Mouse (Mus musculus): ENCODE measurements at regions not wholly inside any gene's neighbourhood (a gene's known extent, or its start where the extent isn't known, plus 50 kb on each side); places are given as distances from the start of the nearest gene placed in this dataset.

GRCm38 (mm10) chr17:62470739-62471138 lies 410.4 kb downstream of the Efna5 start:
- ATAC-seq = no peak
- H3K4me3 ChIP-seq (ENCODE audit: low read length) = no peak overlapping the region
- H3K9me3 ChIP-seq (ENCODE audit: control insufficient read depth, low read length) = no peaks in the 10 kb centered on the region
- H3K27ac ChIP-seq (ENCODE audit: low read depth, low read length) = no peak overlapping the region
- H3K4me1 ChIP-seq (ENCODE audit: control insufficient read depth, insufficient read depth, low read depth, low read length) = no peaks in the 10 kb centered on the region
- H3K36me3 ChIP-seq (ENCODE audit: control insufficient read depth, insufficient read depth, low read length) = no peaks in the 10 kb centered on the region
- no peak overlapping the region for H3K9ac ChIP-seq (ENCODE audit: low read depth, low read length)
- no peaks in the 10 kb centered on the region for H3K27me3 ChIP-seq (replicated peaks; ENCODE audit: control insufficient read depth, insufficient read depth, low read length)
- WGBS = 95% methylated on average over 5 of the region's 5 CpGs
- no peak overlapping the region for H3K4me2 ChIP-seq (ENCODE audit: low read length)

- Histone ChIP-seq H3K9me3 (ENCODE audit: control insufficient read depth, low read length) (no peaks in the 10 kb centered on the region), H3K4me2 (ENCODE audit: low read length) (no peak overlapping the region)
These were observed 411.8 kb downstream of the Efna5 start for GRCm38 (mm10) chr17:62469367-62469766.

GRCm38 (mm10) chr17:62468859-62469258 lies 412.3 kb downstream of the Efna5 start:
- no peak overlapping the region for H3K9ac ChIP-seq (ENCODE audit: low read depth, low read length)
- no peaks in the 10 kb centered on the region for H3K9me3 ChIP-seq (ENCODE audit: control insufficient read depth, low read length)
- no peaks in the 10 kb centered on the region for H3K27me3 ChIP-seq (replicated peaks; ENCODE audit: control insufficient read depth, insufficient read depth, low read length)
- no peak overlapping the region for H3K4me2 ChIP-seq (ENCODE audit: low read length)
- WGBS = 86% methylated on average over 7 of the region's 7 CpGs
- ATAC-seq = no peak
- no peak overlapping the region for H3K27ac ChIP-seq (ENCODE audit: low read depth, low read length)
- H3K36me3 ChIP-seq (ENCODE audit: control insufficient read depth, insufficient read depth, low read length) = no peaks in the 10 kb centered on the region
- no peaks in the 10 kb centered on the region for H3K4me1 ChIP-seq (ENCODE audit: control insufficient read depth, insufficient read depth, low read depth, low read length)
- no peak overlapping the region for H3K4me3 ChIP-seq (ENCODE audit: low read length)

More at GRCm38 (mm10) chr17:62469367-62469766, 411.8 kb downstream of the Efna5 start:
- Histone ChIP-seq H3K27me3 (replicated peaks; ENCODE audit: control insufficient read depth, insufficient read depth, low read length) (no peaks in the 10 kb centered on the region), H3K4me3 (ENCODE audit: low read length) (no peak overlapping the region), H3K27ac (ENCODE audit: low read depth, low read length) (no peak overlapping the region), H3K4me1 (ENCODE audit: control insufficient read depth, insufficient read depth, low read depth, low read length) (no peaks in the 10 kb centered on the region), H3K9ac (ENCODE audit: low read depth, low read length) (no peak overlapping the region), H3K36me3 (ENCODE audit: control insufficient read depth, insufficient read depth, low read length) (no peaks in the 10 kb centered on the region)
- no peak for ATAC-seq
- WGBS = 100% methylated on average over 1 of the region's 1 CpGs

- no peak for ATAC-seq
- 80% methylated on average over 5 of the region's 5 CpGs for WGBS
- H3K4me3 ChIP-seq (ENCODE audit: low read length) = no peak overlapping the region
- H3K27me3 ChIP-seq (replicated peaks; ENCODE audit: control insufficient read depth, insufficient read depth, low read length) = no peaks in the 10 kb centered on the region
- H3K9ac ChIP-seq (ENCODE audit: low read depth, low read length) = no peak overlapping the region
- H3K36me3 ChIP-seq (ENCODE audit: control insufficient read depth, insufficient read depth, low read length) = no peaks in the 10 kb centered on the region
- H3K27ac ChIP-seq (ENCODE audit: low read depth, low read length) = no peak overlapping the region
- no peaks in the 10 kb centered on the region for H3K9me3 ChIP-seq (ENCODE audit: control insufficient read depth, low read length)
- no peaks in the 10 kb centered on the region for H3K4me1 ChIP-seq (ENCODE audit: control insufficient read depth, insufficient read depth, low read depth, low read length)
- no peak overlapping the region for H3K4me2 ChIP-seq (ENCODE audit: low read length)
These were observed 414.0 kb downstream of the Efna5 start for GRCm38 (mm10) chr17:62467072-62467471.

- no peaks in the 10 kb centered on the region for H3K4me1 ChIP-seq (ENCODE audit: control insufficient read depth, insufficient read depth, low read depth, low read length)
- 73% methylated on average over 4 of the region's 4 CpGs for WGBS
- H3K4me2 ChIP-seq (ENCODE audit: low read length) = no peak overlapping the region
- no peak overlapping the region for H3K27ac ChIP-seq (ENCODE audit: low read depth, low read length)
- no peaks in the 10 kb centered on the region for H3K27me3 ChIP-seq (replicated peaks; ENCODE audit: control insufficient read depth, insufficient read depth, low read length)
- no peaks in the 10 kb centered on the region for H3K9me3 ChIP-seq (ENCODE audit: control insufficient read depth, low read length)
- no peak for ATAC-seq
- no peaks in the 10 kb centered on the region for H3K36me3 ChIP-seq (ENCODE audit: control insufficient read depth, insufficient read depth, low read length)
- no peak overlapping the region for H3K4me3 ChIP-seq (ENCODE audit: low read length)
- no peak overlapping the region for H3K9ac ChIP-seq (ENCODE audit: low read depth, low read length)
These were observed 416.1 kb downstream of the Efna5 start for GRCm38 (mm10) chr17:62464994-62465393.

GRCm38 (mm10) chr17:62464228-62464627 lies 416.9 kb downstream of the Efna5 start:
- H3K27ac ChIP-seq (ENCODE audit: low read depth, low read length) = no peak overlapping the region
- H3K4me1 ChIP-seq (ENCODE audit: control insufficient read depth, insufficient read depth, low read depth, low read length) = no peaks in the 10 kb centered on the region
- no peaks in the 10 kb centered on the region for H3K9me3 ChIP-seq (ENCODE audit: control insufficient read depth, low read length)
- H3K9ac ChIP-seq (ENCODE audit: low read depth, low read length) = no peak overlapping the region
- H3K4me2 ChIP-seq (ENCODE audit: low read length) = no peak overlapping the region
- ATAC-seq = no peak
- H3K36me3 ChIP-seq (ENCODE audit: control insufficient read depth, insufficient read depth, low read length) = no peaks in the 10 kb centered on the region
- 72% methylated on average over 4 of the region's 4 CpGs for WGBS
- no peak overlapping the region for H3K4me3 ChIP-seq (ENCODE audit: low read length)
- no peaks in the 10 kb centered on the region for H3K27me3 ChIP-seq (replicated peaks; ENCODE audit: control insufficient read depth, insufficient read depth, low read length)

GRCm38 (mm10) chr17:62461304-62462245 lies 419.5 kb downstream of the Efna5 start:
- H3K27me3 ChIP-seq (replicated peaks; ENCODE audit: control insufficient read depth, insufficient read depth, low read length) = no peaks in the 10 kb centered on the region
- H3K36me3 ChIP-seq (ENCODE audit: control insufficient read depth, insufficient read depth, low read length) = no peaks in the 10 kb centered on the region
- no peak overlapping the region for H3K4me2 ChIP-seq (ENCODE audit: low read length)
- no peaks in the 10 kb centered on the region for H3K9me3 ChIP-seq (ENCODE audit: control insufficient read depth, low read length)
- H3K9ac ChIP-seq (ENCODE audit: low read depth, low read length) = no peak overlapping the region
- H3K27ac ChIP-seq (ENCODE audit: low read depth, low read length) = no peak overlapping the region
- H3K4me1 ChIP-seq (ENCODE audit: control insufficient read depth, insufficient read depth, low read depth, low read length) = no peaks in the 10 kb centered on the region
- WGBS = 82% methylated on average over 17 of the region's 17 CpGs
- H3K4me3 ChIP-seq (ENCODE audit: low read length) = no peak overlapping the region
- no peak for ATAC-seq

GRCm38 (mm10) chr17:62458964-62459363 lies 422.2 kb downstream of the Efna5 start:
- Histone ChIP-seq H3K4me1 (ENCODE audit: control insufficient read depth, insufficient read depth, low read depth, low read length) (no peaks in the 10 kb centered on the region), H3K4me2 (ENCODE audit: low read length) (no peak overlapping the region), H3K9ac (ENCODE audit: low read depth, low read length) (no peak overlapping the region), H3K36me3 (ENCODE audit: control insufficient read depth, insufficient read depth, low read length) (no peaks in the 10 kb centered on the region), H3K4me3 (ENCODE audit: low read length) (no peak overlapping the region), H3K9me3 (ENCODE audit: control insufficient read depth, low read length) (no peaks in the 10 kb centered on the region), H3K27ac (ENCODE audit: low read depth, low read length) (no peak overlapping the region), H3K27me3 (replicated peaks; ENCODE audit: control insufficient read depth, insufficient read depth, low read length) (no peaks in the 10 kb centered on the region)
- ATAC-seq = no peak
- WGBS = 43% methylated on average over 7 of the region's 7 CpGs

- H3K27ac ChIP-seq (ENCODE audit: low read depth, low read length) = no peak overlapping the region
- no peak overlapping the region for H3K4me3 ChIP-seq (ENCODE audit: low read length)
- WGBS = 92% methylated on average over 4 of the region's 4 CpGs
- H3K4me2 ChIP-seq (ENCODE audit: low read length) = no peak overlapping the region
- H3K4me1 ChIP-seq (ENCODE audit: control insufficient read depth, insufficient read depth, low read depth, low read length) = no peaks in the 10 kb centered on the region
- no peak overlapping the region for H3K9ac ChIP-seq (ENCODE audit: low read depth, low read length)
- no peaks in the 10 kb centered on the region for H3K36me3 ChIP-seq (ENCODE audit: control insufficient read depth, insufficient read depth, low read length)
- H3K27me3 ChIP-seq (replicated peaks; ENCODE audit: control insufficient read depth, insufficient read depth, low read length) = no peaks in the 10 kb centered on the region
- H3K9me3 ChIP-seq (ENCODE audit: control insufficient read depth, low read length) = no peaks in the 10 kb centered on the region
- ATAC-seq = no peak
These were observed 443.1 kb downstream of the Efna5 start for GRCm38 (mm10) chr17:62438045-62438444.
